Mouse (Mus musculus) 3T3-L1 (cell line): Measurements from ENCODE around the gene Cldn6.
A peak's percentile ranks its signal among the peaks of the same experiment; 100 is the strongest.

ENCODE experiments used
- DNase-seq: peaks from one replicate; pipeline ENCODE4 v3.0.0-alpha.2; 2015; ENCODE audit warnings: low read depth, low spot score

Gene Cldn6

GRCm38 (mm10) chr17:23675127-23675526 lies 3.9 kb upstream of the Cldn6 start:
- DNase-seq, result peak; percentile 94

- peak; percentile 99 for DNase-seq
Observed at GRCm38 (mm10) chr17:23675564-23676281, 3.3 kb upstream of the Cldn6 start.

DNA sequence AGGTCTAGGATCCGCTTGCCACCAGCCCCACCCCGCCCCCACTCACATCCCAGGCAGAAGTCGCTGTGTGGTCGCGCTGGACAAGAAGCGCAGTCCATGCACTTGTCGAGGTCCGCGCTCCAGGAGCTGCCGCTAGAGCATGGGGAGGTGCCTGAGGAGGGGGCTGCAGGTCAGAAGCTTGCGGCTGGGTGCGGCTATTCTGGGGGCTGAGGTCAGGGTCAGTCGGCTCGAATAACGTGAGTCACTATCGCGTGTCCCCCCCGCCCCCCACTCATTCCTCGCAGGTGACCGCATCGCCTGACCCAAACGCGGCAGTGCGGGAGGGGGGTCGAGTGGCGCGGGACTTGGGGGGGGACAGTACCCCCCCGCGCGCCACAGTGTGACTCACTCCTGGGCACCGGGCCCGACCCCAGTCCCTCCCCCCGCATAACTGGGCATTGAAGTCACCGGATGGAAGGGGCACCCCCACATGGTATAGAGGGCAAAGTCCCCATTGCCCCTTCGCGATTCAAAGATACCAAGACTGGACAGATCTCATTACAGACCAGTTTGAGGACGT lies 2.5 kb upstream of the Cldn6 start:
- peak; percentile 77 for DNase-seq

DNA sequence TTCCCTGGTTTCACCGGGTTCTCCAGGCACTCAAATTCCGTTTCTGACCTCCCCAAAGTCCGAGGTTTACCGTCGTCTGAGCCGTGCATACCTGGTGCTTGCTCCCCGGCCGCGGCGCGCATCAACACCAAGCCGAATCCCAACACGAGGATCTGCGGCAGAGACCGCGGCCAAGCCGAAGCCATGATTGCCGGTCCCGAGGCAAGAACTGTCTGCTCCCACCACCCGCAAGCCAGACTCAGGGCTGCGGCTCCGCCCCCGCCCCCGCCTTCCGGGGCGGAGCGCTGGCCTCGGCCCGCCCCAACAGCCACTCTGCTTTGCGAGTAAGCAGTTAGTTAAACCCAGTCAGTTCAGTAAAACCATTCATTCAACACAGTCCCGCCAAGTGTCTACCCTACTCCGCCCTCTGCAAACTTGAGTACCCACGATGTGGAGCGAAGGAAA lies 1.8 kb upstream of the Cldn6 start, which contains the start of gene Tnfrsf12a:
Tnfrsf12a (minus strand) TSS at position 233 of the 444 bp plus-strand sequence.
- DNase-seq, result peak; percentile 91

GRCm38 (mm10) chr17:23680336-23680735 lies 1.3 kb downstream of the Cldn6 start:
- no peak for DNase-seq

DNA sequence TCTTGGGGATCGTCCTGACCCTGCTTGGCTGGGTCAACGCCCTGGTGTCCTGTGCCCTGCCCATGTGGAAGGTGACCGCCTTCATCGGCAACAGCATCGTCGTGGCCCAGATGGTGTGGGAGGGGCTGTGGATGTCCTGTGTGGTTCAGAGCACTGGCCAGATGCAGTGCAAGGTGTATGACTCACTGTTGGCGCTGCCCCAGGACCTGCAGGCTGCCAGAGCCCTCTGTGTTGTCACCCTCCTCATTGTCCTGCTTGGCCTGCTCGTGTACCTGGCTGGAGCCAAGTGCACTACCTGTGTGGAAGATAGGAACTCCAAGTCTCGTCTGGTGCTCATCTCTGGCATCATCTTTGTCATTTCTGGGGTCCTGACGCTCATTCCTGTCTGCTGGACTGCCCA lies 2.0 kb downstream of the Cldn6 start:
- DNase-seq, result peak; percentile 82

DNA sequence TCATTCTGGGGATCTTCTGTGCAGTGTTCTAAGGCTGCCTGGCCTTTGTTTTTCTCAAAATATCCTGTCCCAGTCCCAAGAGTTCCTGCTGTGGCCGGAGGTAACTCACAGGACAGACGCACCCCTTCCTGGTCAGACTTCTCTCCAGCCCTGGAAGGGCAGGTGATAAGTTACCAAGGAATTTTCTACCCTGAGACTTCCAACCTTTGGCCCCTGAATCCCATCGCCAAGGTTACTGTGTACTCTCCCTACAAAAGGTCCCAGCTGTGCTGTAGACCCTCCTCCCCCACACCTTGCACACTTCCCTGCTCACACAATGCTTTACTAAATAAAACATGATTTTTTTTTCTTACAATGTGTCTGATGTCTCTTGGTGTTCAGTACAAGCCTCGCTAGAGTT lies 3.0 kb downstream of the Cldn6 start:
- DNase-seq, result no peak

GRCm38 (mm10) chr17:23682530-23682929 lies 3.5 kb downstream of the Cldn6 start:
- no peak for DNase-seq

DNA sequence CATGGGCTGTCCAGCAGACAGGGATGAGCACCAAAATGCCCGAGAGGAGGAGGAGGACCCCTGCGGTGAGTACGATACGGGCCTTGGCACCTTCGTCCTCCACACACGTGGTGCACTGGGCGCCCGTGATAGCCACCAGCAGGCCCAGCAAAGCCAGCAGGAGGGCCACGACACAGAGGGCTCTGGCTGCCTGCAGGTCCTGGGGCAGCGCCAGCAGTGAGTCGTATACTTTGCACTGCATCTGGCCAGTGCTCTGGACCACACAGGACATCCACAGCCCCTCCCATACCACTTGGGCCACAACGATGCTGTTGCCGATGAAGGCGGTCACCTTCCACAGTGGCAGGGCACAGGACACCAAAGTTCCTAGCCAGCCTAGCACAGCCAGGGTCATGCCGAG lies 4.2 kb downstream of the Cldn6 start:
- peak; percentile 87 for DNase-seq

DNA sequence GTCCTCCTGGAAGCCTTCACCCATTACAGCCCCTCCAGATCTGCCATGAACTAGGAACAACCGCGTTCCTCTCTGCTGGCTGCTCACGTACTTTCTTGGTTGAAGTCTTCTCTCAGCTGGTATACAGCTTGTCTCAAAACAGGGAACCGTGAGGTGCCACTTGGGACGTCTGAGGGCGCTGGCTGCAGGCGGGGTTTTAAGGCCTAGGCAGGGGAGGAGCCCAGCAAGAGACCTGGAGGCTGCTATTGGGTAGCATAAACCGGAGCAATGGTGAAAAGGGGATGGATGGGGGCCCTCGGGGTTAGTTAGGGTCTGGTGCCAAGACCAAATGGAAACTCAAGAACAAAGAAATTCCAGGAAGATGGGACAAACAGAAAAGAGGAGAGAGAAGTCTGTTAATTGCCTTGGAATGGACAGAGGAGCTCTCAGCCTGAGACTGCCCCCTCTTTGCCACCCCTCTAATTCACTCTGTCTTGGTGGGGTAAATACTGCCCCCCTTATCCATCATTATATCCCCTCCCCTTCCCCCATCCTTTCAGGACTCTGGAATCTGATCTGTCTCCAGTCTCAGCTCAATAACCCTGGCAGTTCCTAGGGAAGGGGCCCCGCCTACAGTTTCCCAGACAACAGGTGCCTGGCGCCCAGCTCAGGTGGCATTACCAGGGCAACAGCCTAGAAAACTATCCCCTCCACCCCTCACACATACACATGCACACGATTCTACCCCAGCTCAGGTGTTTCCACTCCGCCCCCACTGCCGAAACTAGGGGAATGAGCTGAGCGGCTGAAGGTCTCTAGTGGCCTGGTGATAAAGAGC lies 5.0 kb downstream of the Cldn6 start, which contains the start of gene Cldn9:
Cldn9 (minus strand) TSS at position 171 of the 817 bp plus-strand sequence.
- DNase-seq, result no peak

DNA sequence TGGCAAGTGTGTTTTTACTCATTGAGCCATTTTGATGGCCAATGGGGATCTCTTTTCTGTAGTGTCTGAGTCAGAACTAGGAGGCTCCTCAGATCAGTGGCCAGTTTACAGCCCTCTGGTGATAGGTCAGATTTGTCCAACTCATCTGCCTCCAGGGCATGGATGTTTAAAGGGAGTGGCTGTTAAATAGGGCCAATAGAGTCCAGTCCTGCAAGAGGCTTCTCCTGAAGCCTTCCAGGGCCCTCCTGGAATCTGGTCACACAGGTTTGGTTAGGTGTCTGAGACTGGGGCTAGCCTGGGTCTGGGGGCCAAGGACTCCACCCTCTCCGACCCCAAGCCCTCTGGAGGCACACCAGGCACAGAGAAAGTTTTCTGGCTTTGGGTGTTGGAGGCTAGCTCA lies 15.4 kb downstream of the Cldn6 start:
- peak; percentile 98 for DNase-seq

DNA sequence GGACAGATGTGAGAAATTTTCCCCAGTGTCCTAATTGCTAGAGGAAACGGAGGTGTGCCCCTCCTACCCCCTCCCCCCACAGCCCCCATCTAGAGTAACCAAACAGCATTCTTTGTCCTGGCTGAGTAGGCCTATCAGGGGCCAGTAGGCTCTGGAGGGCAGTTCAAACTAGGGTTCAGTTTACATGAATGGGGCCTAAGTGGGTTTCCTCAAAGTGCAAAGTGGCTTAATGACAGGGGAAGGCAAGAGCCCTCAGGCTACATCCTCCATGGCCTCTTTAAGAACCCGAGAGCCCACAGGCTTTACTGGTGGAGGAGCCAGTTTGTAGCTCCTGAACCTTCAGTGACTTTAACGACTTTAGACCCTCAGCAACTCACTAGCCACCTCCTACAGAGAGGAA lies 16.8 kb downstream of the Cldn6 start:
- no peak for DNase-seq

DNA sequence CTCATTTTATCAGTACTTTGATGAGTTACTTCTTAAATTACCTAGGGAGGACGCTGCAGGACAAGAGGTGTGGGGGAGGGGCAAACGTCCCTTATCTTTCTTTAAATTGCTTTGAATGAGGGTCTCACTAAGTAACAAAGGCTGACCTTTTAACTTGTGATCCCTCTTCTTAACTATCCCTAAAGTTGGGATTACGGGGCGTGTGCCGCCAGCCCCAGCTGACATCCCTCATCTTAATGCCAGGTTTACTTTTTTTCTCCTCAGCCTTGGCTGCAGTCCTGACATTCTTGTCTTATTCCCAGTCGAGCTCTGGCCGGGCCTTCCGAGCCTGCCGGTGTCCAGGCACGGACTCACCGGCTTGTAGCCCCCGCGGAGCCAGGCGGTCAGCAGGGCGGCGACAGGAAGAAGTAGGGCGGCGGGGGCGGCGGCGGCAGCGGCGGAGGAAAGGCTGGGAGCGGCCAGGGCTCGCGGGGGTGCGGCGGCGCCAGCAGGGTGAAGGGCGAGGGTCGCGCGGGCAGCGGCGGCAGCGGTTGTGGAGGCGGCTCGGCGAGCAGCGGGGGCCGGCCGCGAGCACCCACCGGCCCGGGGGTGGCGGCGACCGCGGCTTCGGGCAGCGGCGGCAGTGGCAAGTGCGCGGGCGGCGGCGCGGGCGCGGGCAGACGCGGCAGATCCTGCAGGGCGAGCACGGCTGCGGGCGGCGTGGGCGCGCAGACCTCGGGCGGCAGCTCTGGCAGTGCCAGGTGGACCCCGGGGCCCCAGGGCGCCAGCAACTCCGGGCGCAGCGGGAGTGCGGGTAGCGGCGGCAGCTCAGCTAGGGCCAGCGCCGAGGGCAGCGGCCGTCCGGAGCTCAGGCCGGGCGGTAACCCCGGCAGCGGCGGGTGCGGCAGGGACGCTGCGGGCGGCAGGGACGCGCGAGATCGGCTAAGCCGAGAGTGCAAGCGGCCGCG lies 20.4 kb downstream of the Cldn6 start:
- DNase-seq, result peak; percentile 62

- DNase-seq, result peak; percentile 99
Observed at GRCm38 (mm10) chr17:23700079-23700478, 21.0 kb downstream of the Cldn6 start.

- DNase-seq, result no peak
Observed at GRCm38 (mm10) chr17:23703301-23703700, 24.3 kb downstream of the Cldn6 start.

- DNase-seq, result peak; percentile 64
Observed at GRCm38 (mm10) chr17:23704741-23705140, 25.7 kb downstream of the Cldn6 start.

DNA sequence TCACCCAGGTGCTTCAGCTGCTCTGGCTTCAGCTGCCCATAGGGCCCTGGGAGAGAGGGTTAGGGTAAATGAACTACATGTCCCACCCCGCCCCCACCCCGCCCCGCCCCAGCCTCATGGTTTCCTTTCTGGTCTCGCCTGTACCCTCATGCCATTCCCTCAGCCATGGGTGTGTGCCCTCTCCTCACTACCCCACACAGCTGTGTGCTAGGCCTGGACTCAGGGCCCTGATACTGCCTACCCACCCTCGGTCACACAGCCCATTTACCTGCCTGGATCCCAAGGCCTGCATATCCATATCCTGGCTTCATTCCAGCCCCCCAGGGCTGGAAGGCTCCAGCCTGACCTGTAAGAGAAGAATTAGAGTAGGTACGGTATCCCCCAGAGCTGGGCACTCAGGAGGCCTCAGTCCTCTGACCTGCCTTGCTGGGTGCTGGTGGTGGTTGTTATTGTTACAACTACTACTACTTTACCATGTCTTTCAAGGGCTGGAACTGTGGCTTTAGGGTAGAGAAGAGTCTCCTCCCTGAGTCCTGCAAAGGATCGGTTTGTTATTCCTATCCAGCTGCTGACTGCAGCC lies 26.6 kb downstream of the Cldn6 start:
- no peak for DNase-seq

GRCm38 (mm10) chr17:23706212-23706611 lies 27.2 kb downstream of the Cldn6 start:
- DNase-seq, result peak; percentile 91

DNA sequence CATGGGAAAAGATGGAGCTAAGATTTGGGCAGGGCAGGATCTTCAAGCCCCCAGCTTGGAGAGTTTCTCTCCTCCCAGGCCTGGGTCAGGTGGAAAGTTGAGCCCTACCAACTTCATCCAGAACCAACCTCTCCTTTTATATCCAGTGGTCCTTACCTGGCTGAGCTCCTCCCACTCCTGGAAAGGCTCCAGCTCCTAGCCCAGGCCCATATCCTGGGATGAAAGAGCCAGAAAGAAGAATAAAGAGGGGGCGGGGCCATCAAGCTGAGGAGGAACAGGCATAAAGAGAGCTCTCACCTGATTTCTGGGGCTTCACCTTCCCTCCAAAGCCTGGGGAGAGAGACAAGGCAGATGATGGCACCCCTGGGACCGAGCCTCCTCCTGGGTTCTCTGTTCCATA lies 38.0 kb downstream of the Cldn6 start:
- no peak for DNase-seq

- no peak for DNase-seq
Observed at GRCm38 (mm10) chr17:23719455-23719854, 40.4 kb downstream of the Cldn6 start.

DNA sequence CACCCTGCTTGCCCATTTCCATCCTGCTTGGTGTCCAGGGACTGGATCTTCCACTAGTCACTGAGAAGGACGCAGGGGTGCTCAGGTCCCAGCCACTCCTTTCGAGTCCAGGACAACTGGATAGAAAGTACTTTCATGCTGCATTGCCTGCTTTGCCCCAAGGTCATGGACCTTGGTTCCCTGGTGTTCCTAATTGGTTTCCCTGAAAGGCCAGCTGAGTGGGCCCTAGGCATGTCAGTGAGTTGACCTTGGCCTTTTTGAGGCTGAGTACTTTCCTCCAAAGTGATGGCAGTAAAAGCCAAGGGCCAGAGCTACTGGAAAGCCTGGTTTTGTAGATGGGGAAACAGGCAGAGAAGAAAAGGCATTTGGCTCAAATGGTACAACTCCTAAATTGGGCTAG lies 42.8 kb downstream of the Cldn6 start:
- no peak for DNase-seq
